Mouse (Mus musculus) small intestine, adult 2 months (tissue): ENCODE data around the gene Bbs2. TPM values are rescaled to one million over a fixed set of nuclear protein-coding genes. Genes with fewer than 3 reads are reported as not detected.

Experiments
- H3K27ac ChIP-seq: fragments of 200-500 bp; 2 replicates; pipeline ENCODE4 v1.5.1; 2012; ENCODE audit warnings: low read depth, low read length, control low read depth, inconsistent platforms; ENCODE audit not compliant: insufficient read depth
- H3K27me3 ChIP-seq: fragments of 200-500 bp; 2 replicates; pipeline ENCODE4 v1.6.1; 2012; ENCODE audit warnings: mild to moderate bottlenecking, moderate library complexity, low read length, inconsistent platforms; ENCODE audit not compliant: control insufficient read depth, insufficient read depth
- H3K36me3 ChIP-seq: fragments of 200-500 bp; 2 replicates; pipeline ENCODE4 v1.6.1; 2012; ENCODE audit warnings: mild to moderate bottlenecking, low read length, control low read depth, inconsistent platforms; ENCODE audit not compliant: control insufficient read depth, insufficient read depth
- H3K4me1 ChIP-seq: fragments of 200-500 bp; 2 replicates; pipeline ENCODE4 v1.6.1; 2012; ENCODE audit warnings: low read length, inconsistent platforms, mixed read lengths; ENCODE audit not compliant: control insufficient read depth, insufficient read depth, insufficient read length
- H3K4me3 ChIP-seq: fragments of 200-500 bp; 2 replicates; pipeline ENCODE4 v1.5.1; 2012; ENCODE audit warnings: low read depth, mild to moderate bottlenecking, control low read depth, inconsistent platforms, low read length, moderate library complexity
- CTCF ChIP-seq: fragments of 200-500 bp; IDR thresholded peaks from 2 replicates; pipeline ENCODE4 v1.5.1; 2012; ENCODE audit warnings: low read depth, mild to moderate bottlenecking, control low read depth, inconsistent platforms, low read length, moderate library complexity, mixed read lengths; ENCODE audit not compliant: insufficient replicate concordance, insufficient read length; ENCODE audit errors: extremely low read depth
- POLR2A ChIP-seq: fragments of 200-500 bp; IDR thresholded peaks from 2 replicates; pipeline ENCODE4 v1.6.1; 2012; ENCODE audit warnings: low read depth, mild to moderate bottlenecking, control low read depth, inconsistent platforms, low read length, moderate library complexity
- WGBS: fragments of 180-500 bp; shearing (Covaris S2); methylation state at CpG from one replicate; pipeline ENCODE4 v1.1.7; 2018; 5-methylcytosine and 5-hydroxymethylcytosine counted together
- polyA plus RNA-seq: library from polyadenylated mRNA; depleted of rRNA; stranded (reverse); fragments of >200 nt; gene quantifications from 2 replicates; pipeline ENCODE4 v1.2.3, GENCODE M21; 2012; rRNA removed

Gene Bbs2
- polyA plus RNA-seq, 1 experiment, result 4.3 TPM

DNA sequence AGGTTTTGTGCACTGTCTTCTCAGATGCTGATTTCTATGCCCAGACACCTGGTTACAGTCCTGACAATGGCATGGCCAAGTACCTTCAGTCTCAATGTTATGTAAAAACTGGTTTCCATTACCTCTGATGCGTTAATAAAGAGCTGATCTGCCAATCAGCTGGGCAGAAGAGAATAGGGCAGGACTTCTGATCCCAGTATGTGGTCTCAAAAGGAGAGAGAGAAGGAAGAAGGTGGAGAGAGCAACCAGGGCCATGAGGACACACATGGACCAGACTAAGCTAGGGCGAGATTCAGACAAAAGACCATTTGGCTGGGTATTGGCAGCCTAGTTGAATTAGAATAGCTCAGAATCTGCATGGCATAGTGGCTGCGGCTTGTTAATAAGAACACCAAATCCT is 65.1 kb downstream of the Bbs2 start:
- no peak overlapping the region for H3K27ac ChIP-seq
- WGBS, result 87% methylated on average over 3 of the region's 3 CpGs
- H3K4me1 ChIP-seq, result peaks cover 3% of the 10 kb centered on the region; the same call in 1 of the 2 replicates
- H3K36me3 ChIP-seq, result peaks cover 17% of the 10 kb centered on the region
- H3K27me3 ChIP-seq, result no peaks in the 10 kb centered on the region
- no peak overlapping the region for H3K4me3 ChIP-seq
- TF ChIP-seq CTCF (no peak), POLR2A (no peak)

GRCm38 (mm10) chr8:94029701-94030100 is 69.0 kb downstream of the Bbs2 start:
- Histone ChIP-seq H3K4me1 (no peaks in the 10 kb centered on the region), H3K27me3 (no peaks in the 10 kb centered on the region), H3K27ac (no peak overlapping the region), H3K36me3 (peaks cover 43% of the 10 kb centered on the region), H3K4me3 (no peak overlapping the region)
- TF ChIP-seq POLR2A (no peak), CTCF (no peak)
- WGBS, result 93% methylated on average over 9 of the region's 9 CpGs

DNA sequence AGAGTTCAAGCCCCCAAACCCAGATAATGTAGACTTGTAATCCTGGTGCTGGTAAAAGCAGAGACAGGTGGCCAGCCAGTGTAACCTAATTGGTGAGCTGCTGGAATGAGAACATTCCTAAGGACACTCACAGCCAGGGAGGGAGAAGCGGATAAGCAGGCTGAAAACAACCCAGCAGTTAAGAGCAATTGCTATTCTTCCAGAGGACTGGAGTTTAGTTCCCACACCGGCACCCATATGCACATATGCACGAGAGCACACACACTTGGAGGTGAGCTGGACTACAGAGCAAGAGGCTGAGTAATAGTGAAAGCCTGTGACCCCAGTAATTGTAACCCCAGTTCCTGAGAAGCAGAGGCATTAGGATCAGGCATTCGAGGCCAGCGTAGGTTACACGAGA is 74.8 kb downstream of the Bbs2 start:
- Histone ChIP-seq H3K27ac (no peak overlapping the region), H3K36me3 (peaks cover 50% of the 10 kb centered on the region), H3K27me3 (no peaks in the 10 kb centered on the region), H3K4me1 (no peaks in the 10 kb centered on the region), H3K4me3 (no peak overlapping the region)
- WGBS, result 93% methylated on average over 6 of the region's 6 CpGs
- TF ChIP-seq CTCF (no peak), POLR2A (no peak)

Other genes starting within 250 kb of the Bbs2 start
- gene Amfr, start 86.1 kb downstream of the Bbs2 start, polyA plus RNA-seq, result 28.1 and 62.7 TPM in 2 replicates
- 8.5 and 56.5 TPM in 2 replicates for gene Nudt21, start 61.9 kb downstream of the Bbs2 start, polyA plus RNA-seq
- 1.2 and 2.8 TPM in 2 replicates for gene Ogfod1, start 61.7 kb downstream of the Bbs2 start, polyA plus RNA-seq
- gene Mt4, start 38.3 kb upstream of the Bbs2 start, polyA plus RNA-seq, result not detected in 2 replicates
- gene Mt3, start 53.7 kb upstream of the Bbs2 start, polyA plus RNA-seq, result 0.90 and 2.8 TPM in 2 replicates
- 50.1 and 80.3 TPM in 2 replicates for gene Mt2, start 73.7 kb upstream of the Bbs2 start, polyA plus RNA-seq
- 966 and 1,593 TPM in 2 replicates for gene Mt1, start 80.2 kb upstream of the Bbs2 start, polyA plus RNA-seq
- gene Nup93, start 115.6 kb upstream of the Bbs2 start, polyA plus RNA-seq, result 3.6 and 5.4 TPM in 2 replicates
- gene Slc12a3, start 230.3 kb upstream of the Bbs2 start, polyA plus RNA-seq, result 0.06 and 0.22 TPM in 2 replicates